Mouse (Mus musculus): ENCODE results near the gene Fam120c. TPM values are rescaled to one million over a fixed set of nuclear protein-coding genes. Genes with fewer than 3 reads are reported as not detected.
A peak's percentile ranks its signal among the peaks of the same experiment; 100 is the strongest.

Fam120c gene
- polyA plus RNA-seq, 1 experiment from 2014 or later = 3.2 TPM

DNA sequence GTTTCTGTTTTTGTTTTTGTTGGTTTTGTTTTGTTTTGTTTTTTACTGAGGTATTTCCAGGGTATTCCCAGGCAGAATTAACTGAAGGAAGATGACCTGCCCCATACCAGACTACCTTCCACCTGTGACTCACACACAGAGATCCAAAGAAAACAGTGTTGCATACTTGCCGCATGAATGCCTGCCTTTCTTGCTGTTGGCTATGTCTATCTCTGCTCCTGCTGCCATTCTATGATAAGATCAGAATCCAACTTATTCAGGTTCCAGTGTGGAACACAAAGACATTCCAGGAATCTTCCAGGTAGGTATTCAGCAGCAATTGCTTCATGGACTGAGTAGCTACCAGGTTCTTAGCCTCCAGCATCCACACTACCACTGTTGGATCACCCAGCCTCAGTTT, 165.9 kb downstream of the Fam120c start:
- Histone ChIP-seq H3K4me2 (ENCODE audit: low read depth, low read length) (no peak overlapping the region), H3K4me1 (ENCODE audit: control insufficient read depth, insufficient read depth, low read length) (no peaks in the 10 kb centered on the region), H3K4me3 (ENCODE audit: low read depth, low read length) (no peak overlapping the region), H3K9ac (replicated peaks; ENCODE audit: low read length) (no peak overlapping the region), H3K36me3 (replicated peaks; ENCODE audit: control insufficient read depth, insufficient read depth, low read depth, low read length) (no peaks in the 10 kb centered on the region), H3K27ac (replicated peaks; ENCODE audit: low read depth, low read length) (no peak overlapping the region), H3K27me3 (ENCODE audit: control insufficient read depth, insufficient read depth, low read length) (no peaks in the 10 kb centered on the region), H3K9me3 (replicated peaks; ENCODE audit: control insufficient read depth, low read length) (no peaks in the 10 kb centered on the region)
- WGBS = 89% methylated on average over 1 of the region's 1 CpGs
- no peak for ATAC-seq (replicated peaks; ENCODE audit: insufficient number of reproducible peaks, low FRiP score, low TSS enrichment, low read depth)
- DNase-seq (ENCODE audit: low spot score) = no peak

DNA sequence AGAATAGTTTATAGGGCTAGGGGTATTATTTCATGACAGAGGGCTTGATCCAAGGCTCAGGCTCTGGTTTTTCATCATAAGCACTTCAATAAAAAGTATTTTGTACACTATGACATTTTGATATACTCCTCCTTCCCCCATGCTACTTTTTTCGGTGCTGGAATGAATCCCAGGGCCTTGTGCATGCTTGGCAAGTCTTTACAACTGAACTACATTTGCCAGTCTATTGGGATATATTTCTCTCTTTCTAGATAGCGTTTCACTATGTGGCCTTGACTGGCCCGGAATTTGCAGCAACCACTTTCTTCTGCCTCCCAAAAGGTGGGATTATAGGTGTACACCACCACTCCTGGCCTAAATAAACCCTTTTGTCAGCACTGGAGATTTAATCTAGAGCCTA, 169.1 kb downstream of the Fam120c start:
- Histone ChIP-seq H3K4me3 (ENCODE audit: low read depth, low read length) (no peak overlapping the region), H3K4me1 (ENCODE audit: control insufficient read depth, insufficient read depth, low read length) (no peaks in the 10 kb centered on the region), H3K27me3 (ENCODE audit: control insufficient read depth, insufficient read depth, low read length) (no peaks in the 10 kb centered on the region), H3K36me3 (replicated peaks; ENCODE audit: control insufficient read depth, insufficient read depth, low read depth, low read length) (no peaks in the 10 kb centered on the region), H3K9ac (replicated peaks; ENCODE audit: low read length) (no peak overlapping the region), H3K4me2 (ENCODE audit: low read depth, low read length) (no peak overlapping the region), H3K9me3 (replicated peaks; ENCODE audit: control insufficient read depth, low read length) (no peaks in the 10 kb centered on the region), H3K27ac (replicated peaks; ENCODE audit: low read depth, low read length) (no peak overlapping the region)
- ATAC-seq (replicated peaks; ENCODE audit: insufficient number of reproducible peaks, low FRiP score, low TSS enrichment, low read depth) (no peak), DNase-seq (ENCODE audit: low spot score) (no peak)
- 82% methylated on average over 3 of the region's 3 CpGs for WGBS

DNA sequence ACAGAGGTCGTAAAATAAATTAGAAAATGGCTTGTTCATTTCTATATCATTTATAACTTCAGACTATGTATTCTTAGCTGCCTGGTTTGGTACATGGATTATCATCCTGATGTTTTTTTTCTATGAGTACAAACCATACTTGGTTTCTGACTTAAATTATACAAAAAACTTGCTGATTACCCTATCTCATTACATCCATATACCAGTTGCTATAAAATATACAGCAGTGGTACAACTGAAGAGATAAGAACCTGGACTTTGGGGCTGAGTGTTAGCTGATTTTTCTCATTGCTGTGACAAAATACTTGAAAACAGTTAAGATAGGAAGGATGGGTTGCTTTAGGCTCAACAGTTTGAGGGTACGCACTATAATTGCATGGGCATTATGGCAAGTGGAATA, 169.7 kb downstream of the Fam120c start:
- Histone ChIP-seq H3K4me1 (ENCODE audit: control insufficient read depth, insufficient read depth, low read length) (no peaks in the 10 kb centered on the region), H3K9me3 (replicated peaks; ENCODE audit: control insufficient read depth, low read length) (no peaks in the 10 kb centered on the region), H3K27me3 (ENCODE audit: control insufficient read depth, insufficient read depth, low read length) (no peaks in the 10 kb centered on the region), H3K36me3 (replicated peaks; ENCODE audit: control insufficient read depth, insufficient read depth, low read depth, low read length) (no peaks in the 10 kb centered on the region), H3K9ac (replicated peaks; ENCODE audit: low read length) (no peak overlapping the region), H3K4me2 (ENCODE audit: low read depth, low read length) (no peak overlapping the region), H3K4me3 (ENCODE audit: low read depth, low read length) (no peak overlapping the region), H3K27ac (replicated peaks; ENCODE audit: low read depth, low read length) (no peak overlapping the region)
- no peak for DNase-seq (ENCODE audit: low spot score)
- ATAC-seq (replicated peaks; ENCODE audit: insufficient number of reproducible peaks, low FRiP score, low TSS enrichment, low read depth) = no peak
- WGBS = 94% methylated on average over 2 of the region's 2 CpGs

DNA sequence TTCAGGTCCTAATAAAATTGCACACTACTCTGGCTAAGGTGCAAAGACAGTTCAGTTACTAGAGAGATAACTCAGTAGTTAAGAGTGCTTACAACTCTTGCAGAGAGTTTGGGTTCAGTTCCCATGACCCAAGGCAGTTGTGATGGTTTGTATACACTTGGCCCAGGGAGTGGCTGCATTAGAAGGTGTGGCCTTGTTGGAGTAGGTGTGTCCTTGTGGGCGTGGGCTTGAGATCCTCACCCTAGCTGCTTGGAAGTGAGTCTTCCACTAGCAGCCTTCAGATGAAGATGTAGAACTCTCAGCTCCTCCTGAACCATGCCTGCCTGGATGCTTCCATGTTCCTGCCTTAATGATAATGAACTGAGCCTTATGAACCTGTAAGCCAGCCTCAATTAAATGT, 174.2 kb downstream of the Fam120c start:
- Histone ChIP-seq H3K36me3 (replicated peaks; ENCODE audit: control insufficient read depth, insufficient read depth, low read depth, low read length) (no peaks in the 10 kb centered on the region), H3K27me3 (ENCODE audit: control insufficient read depth, insufficient read depth, low read length) (no peaks in the 10 kb centered on the region), H3K4me3 (ENCODE audit: low read depth, low read length) (no peak overlapping the region), H3K4me2 (ENCODE audit: low read depth, low read length) (no peak overlapping the region), H3K9ac (replicated peaks; ENCODE audit: low read length) (no peak overlapping the region), H3K9me3 (replicated peaks; ENCODE audit: control insufficient read depth, low read length) (no peaks in the 10 kb centered on the region), H3K27ac (replicated peaks; ENCODE audit: low read depth, low read length) (no peak overlapping the region), H3K4me1 (ENCODE audit: control insufficient read depth, insufficient read depth, low read length) (no peaks in the 10 kb centered on the region)
- 62% methylated on average over 1 of the region's 1 CpGs for WGBS
- DNase-seq (ENCODE audit: low spot score) (no peak), ATAC-seq (replicated peaks; ENCODE audit: insufficient number of reproducible peaks, low FRiP score, low TSS enrichment, low read depth) (no peak)

DNA sequence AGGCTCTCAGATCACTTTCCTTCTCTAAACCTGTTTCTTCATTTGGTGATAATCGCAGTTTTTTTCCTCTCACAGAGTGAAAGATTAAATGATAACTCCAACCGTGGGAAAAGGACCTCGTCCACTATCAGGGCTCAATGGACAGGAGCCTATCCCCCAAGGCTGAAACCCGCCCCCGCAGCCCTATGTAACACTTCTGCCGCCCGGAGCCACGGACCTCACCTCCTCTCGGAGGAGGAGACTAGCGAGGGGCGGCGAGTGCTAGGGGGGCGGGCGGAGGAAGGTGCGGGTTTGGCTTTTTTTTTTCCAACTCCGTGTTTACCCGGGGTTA, 176.1 kb downstream of the Fam120c start:
- no peaks in the 10 kb centered on the region for H3K27me3 ChIP-seq (ENCODE audit: control insufficient read depth, insufficient read depth, low read length)
- DNase-seq (ENCODE audit: low spot score) = no peak
- no peaks in the 10 kb centered on the region for H3K4me1 ChIP-seq (ENCODE audit: control insufficient read depth, insufficient read depth, low read length)
- 17% methylated on average over 17 of the region's 17 CpGs for WGBS
- H3K4me2 ChIP-seq (ENCODE audit: low read depth, low read length) = peak overlapping the region; percentile 34; the same call in 1 of the 2 replicates
- no peak; the same call in none of the 2 replicates for ATAC-seq (replicated peaks; ENCODE audit: insufficient number of reproducible peaks, low FRiP score, low TSS enrichment, low read depth)
- H3K9ac ChIP-seq (replicated peaks; ENCODE audit: low read length) = peak overlapping the region; percentile 56
- H3K9me3 ChIP-seq (replicated peaks; ENCODE audit: control insufficient read depth, low read length) = no peaks in the 10 kb centered on the region
- H3K36me3 ChIP-seq (replicated peaks; ENCODE audit: control insufficient read depth, insufficient read depth, low read depth, low read length) = no peaks in the 10 kb centered on the region
- H3K27ac ChIP-seq (replicated peaks; ENCODE audit: low read depth, low read length) = peak overlapping the region; percentile 84
- H3K4me3 ChIP-seq (ENCODE audit: low read depth, low read length) = peak overlapping the region; percentile 48

DNA sequence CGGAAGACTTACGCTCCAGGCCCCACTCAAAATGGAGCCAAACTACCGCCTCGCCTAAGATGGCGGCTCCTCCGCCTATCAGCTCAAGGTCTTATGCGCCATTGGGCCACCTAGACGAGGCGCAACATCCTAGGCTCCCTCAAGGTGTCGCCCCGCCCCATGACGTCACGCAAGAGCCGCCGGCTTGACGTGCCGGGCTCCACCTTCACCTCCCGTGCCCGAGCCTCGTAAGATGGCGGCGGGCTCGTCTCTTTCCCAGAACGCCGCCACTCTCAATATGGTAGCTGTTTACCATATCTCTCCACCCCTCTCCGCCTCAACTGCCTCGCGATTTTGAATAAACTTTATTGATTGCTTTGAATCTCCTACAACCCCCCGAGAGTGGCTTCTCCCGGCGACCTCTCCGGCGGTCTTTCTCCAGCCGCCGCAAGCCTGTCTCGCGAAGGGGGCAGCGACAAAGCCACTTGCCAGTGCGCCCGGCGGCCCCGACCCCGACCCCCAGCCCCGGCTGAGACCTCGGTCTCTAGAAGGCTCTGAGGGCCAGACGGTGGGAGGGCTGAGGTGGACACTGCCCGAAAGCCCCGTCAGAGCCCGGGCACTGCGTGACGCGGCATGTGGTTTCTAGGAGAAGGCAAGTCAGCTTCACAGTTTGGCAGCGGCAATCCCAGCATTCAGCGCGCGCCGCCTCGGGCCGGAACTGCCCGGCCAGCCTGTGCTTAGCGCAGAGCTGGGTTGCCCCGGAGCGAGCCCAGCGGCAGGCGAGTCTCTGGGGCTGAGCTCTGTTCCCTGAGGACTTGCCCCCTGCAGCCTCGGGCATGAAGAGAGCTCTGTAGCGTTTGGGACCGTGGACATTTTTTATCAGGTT, 176.7 kb downstream of the Fam120c start, which contains the start of gene Phf8:
Gene Phf8 (plus strand): TSS at position 215 of the 865 bp plus-strand sequence.
- DNase-seq (ENCODE audit: low spot score) (peak; percentile 94), ATAC-seq (replicated peaks; ENCODE audit: insufficient number of reproducible peaks, low FRiP score, low TSS enrichment, low read depth) (peak; percentile 96)
- H3K9me3 ChIP-seq (replicated peaks; ENCODE audit: control insufficient read depth, low read length) = no peaks in the 10 kb centered on the region
- H3K27ac ChIP-seq (replicated peaks; ENCODE audit: low read depth, low read length) = peak within 1 kb of the TSS; percentile 92
- H3K36me3 ChIP-seq (replicated peaks; ENCODE audit: control insufficient read depth, insufficient read depth, low read depth, low read length) = no peaks in the 10 kb centered on the region
- peak within 1 kb of the TSS; percentile 68 for H3K9ac ChIP-seq (replicated peaks; ENCODE audit: low read length)
- no peaks in the 10 kb centered on the region for H3K27me3 ChIP-seq (ENCODE audit: control insufficient read depth, insufficient read depth, low read length)
- H3K4me3 ChIP-seq (ENCODE audit: low read depth, low read length) = peak within 1 kb of the TSS; percentile 48
- H3K4me1 ChIP-seq (ENCODE audit: control insufficient read depth, insufficient read depth, low read length) = no peaks in the 10 kb centered on the region
- peak within 1 kb of the TSS; percentile 54 for H3K4me2 ChIP-seq (ENCODE audit: low read depth, low read length)
- WGBS = 19% methylated on average over 57 of the region's 68 CpGs

Other genes starting within 250 kb of the Fam120c start
- 48.4 and 52.9 TPM in 2 replicates for gene Tsr2, start 247.6 kb upstream of the Fam120c start, polyA plus RNA-seq (2014; fragmentation: Nextera tagmentation; extraction: Ambion mirVana)
- gene Wnk3, start 146.1 kb upstream of the Fam120c start, polyA plus RNA-seq (2014; fragmentation: Nextera tagmentation; extraction: Ambion mirVana) = 7.8 and 9.6 TPM in 2 replicates
- gene Phf8, start 176.5 kb downstream of the Fam120c start, polyA plus RNA-seq (2014; fragmentation: Nextera tagmentation; extraction: Ambion mirVana) = 22.0 and 22.7 TPM in 2 replicates